Comparison of ENCODE assay signal across 8 mouse cellular contexts in the genomic region with DNA sequence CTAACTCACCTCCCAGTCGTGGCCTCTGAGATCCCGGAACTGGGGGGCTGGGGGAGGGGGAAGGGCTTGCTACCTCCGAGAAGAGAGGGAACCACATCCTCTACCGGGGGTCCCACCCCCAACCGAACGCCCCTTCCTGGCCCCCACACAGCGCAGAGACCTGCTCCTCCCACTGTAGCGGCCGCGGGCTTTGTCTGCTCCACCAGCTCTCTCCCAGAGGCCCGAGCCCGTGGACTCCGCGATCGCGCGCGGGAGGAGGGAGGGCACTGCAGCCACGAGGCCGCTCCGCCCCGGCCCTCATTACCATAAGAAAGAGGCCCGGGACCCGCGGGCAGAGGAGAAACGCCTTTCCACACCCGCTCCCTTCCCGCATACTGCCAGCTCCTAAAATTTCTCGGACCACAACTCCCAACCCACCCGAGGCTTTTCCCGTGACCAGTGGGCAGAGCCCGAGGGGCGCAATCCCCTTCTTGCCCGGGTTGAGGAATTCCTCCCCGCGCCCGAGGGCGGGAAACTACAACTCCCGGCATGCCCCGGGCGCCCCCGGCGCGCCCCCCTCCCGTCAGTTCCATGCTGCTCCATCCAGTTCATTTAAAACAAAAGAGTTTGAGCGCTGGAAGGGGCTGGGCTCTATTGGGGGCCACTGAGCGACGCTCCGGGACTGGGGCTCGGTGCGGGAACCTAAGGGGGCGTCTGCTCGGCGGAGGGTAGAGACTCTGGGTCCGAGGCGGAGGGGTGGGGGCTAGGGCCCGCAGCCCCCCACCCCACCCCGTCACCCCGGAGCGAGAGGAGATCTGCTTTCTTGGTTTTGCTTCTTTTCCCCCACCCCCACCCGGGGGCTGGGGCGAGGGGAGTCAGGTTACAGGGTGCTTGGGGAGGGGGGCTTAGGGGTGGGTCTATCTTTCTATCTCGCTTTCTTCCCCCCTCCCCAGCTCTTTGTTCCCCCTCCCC. TPM values are rescaled to one million over a fixed set of nuclear protein-coding genes. Genes with fewer than 3 reads are reported as not detected.
DNase-seq lines count a peak whose midpoint lies in the region; ATAC-seq lines count a peak whose summit lies in the region.

No protein-coding gene starts in this region.

- H3K4me1 ChIP-seq in forebrain, embryonic 16.5 days (replicated peaks; ENCODE audit: control insufficient read depth, insufficient read depth, low read length) = peaks cover 63% of the 10 kb centered on the region
- H3K4me1 ChIP-seq in lung, embryonic 15.5 days = peaks cover 62% of the 10 kb centered on the region

- intact Hi-C loops in heart, postnatal 36 days (cut with DNase I) = loop anchor here (2.0 kb wide), 1 partner anchor 21 kb away; a partner anchor contains a TSS

- peak; percentile 85 for ATAC-seq in forebrain, embryonic 16.5 days
- peak; percentile 85 for ATAC-seq in lung, embryonic 15.5 days (ENCODE audit: borderline replicate concordance, extremely low read depth, low FRiP score, low TSS enrichment)

- H3K4me2 ChIP-seq in forebrain, embryonic 16.5 days (ENCODE audit: low read length) = peak overlapping the region; percentile 94
- H3K4me2 ChIP-seq in lung, embryonic 15.5 days = peak overlapping the region; percentile 87

- peaks cover 4% of the 10 kb centered on the region; the same call in 1 of the 2 replicates for H3K36me3 ChIP-seq in forebrain, embryonic 16.5 days (ENCODE audit: control insufficient read depth, insufficient read depth)
- peaks cover 8% of the 10 kb centered on the region for H3K36me3 ChIP-seq in lung, embryonic 15.5 days

- peak; percentile 89 for DNase-seq in ES-CJ7 (ENCODE audit: low read depth, low spot score)
- DNase-seq in cerebellum, adult 11-12 months = peak; percentile 86
- DNase-seq in heart, postnatal 36 days = peak; percentile 84 to 90
- peak; percentile 80 to 83 for DNase-seq in layer of hippocampus, adult 8-10 months (ENCODE audit: low spot score in 2 of 2)
- DNase-seq in ovary, adult 18-20 months (ENCODE audit: low spot score) = peak; percentile 82
- peak; percentile 95 for DNase-seq in thymus, postnatal 0 days (ENCODE audit: low spot score)

- H3K9ac ChIP-seq in forebrain, embryonic 16.5 days (replicated peaks; ENCODE audit: low read depth, low read length) = peak overlapping the region; percentile 96
- H3K9ac ChIP-seq in lung, embryonic 15.5 days = peak overlapping the region; percentile 96

- under 1% methylated on average over 57 of the region's 63 CpGs for WGBS in forebrain, embryonic 16.5 days
- under 1% methylated on average over 56 of the region's 63 CpGs for WGBS in lung, embryonic 15.5 days

- H3K4me3 ChIP-seq in forebrain, embryonic 16.5 days (replicated peaks; ENCODE audit: low read length) = peak overlapping the region; percentile 90
- peak overlapping the region; percentile 89 for H3K4me3 ChIP-seq in lung, embryonic 15.5 days

- peak overlapping the region; percentile 99 for H3K27ac ChIP-seq in forebrain, embryonic 16.5 days (ENCODE audit: low read length)
- H3K27ac ChIP-seq in lung, embryonic 15.5 days = peak overlapping the region; percentile 96

- H3K9me3 ChIP-seq in forebrain, embryonic 16.5 days (ENCODE audit: control insufficient read depth, low read length) = no peaks in the 10 kb centered on the region
- no peaks in the 10 kb centered on the region for H3K9me3 ChIP-seq in lung, embryonic 15.5 days

- no peaks in the 10 kb centered on the region for H3K27me3 ChIP-seq in forebrain, embryonic 16.5 days (replicated peaks; ENCODE audit: control insufficient read depth, insufficient read depth, low read length)
- no peaks in the 10 kb centered on the region for H3K27me3 ChIP-seq in lung, embryonic 15.5 days

RNA-seq across cellular contexts. Expression of a gene that starts 0.6 kb away (rescaled TPM):
- polyA plus RNA-seq in forebrain, embryonic 16.5 days (2015; fragmentation: Nextera tagmentation; extraction: Ambion mirVana) = 46.1 and 47.8 TPM in 2 replicates
- total RNA-seq in heart, postnatal 36 days (2021) = under 1 TPM; 0.22 to 0.58 TPM
- 1 to 10 TPM; 2.4 to 2.8 (median 2.6) TPM for total RNA-seq in layer of hippocampus, adult 8-10 months (2022)
- polyA plus RNA-seq in lung, embryonic 15.5 days (2015; fragmentation: Nextera tagmentation; extraction: Ambion mirVana) = 15.8 and 16.8 TPM in 2 replicates
- 8.1 and 10.3 TPM in 2 replicates for polyA plus RNA-seq in thymus, postnatal 0 days (2015; fragmentation: Nextera tagmentation; extraction: Ambion mirVana)

RNA-seq across cellular contexts. Expression of a gene that starts 16.5 kb away (rescaled TPM):
- polyA plus RNA-seq in forebrain, embryonic 16.5 days (2015; fragmentation: Nextera tagmentation; extraction: Ambion mirVana) = not detected in 2 replicates
- total RNA-seq in heart, postnatal 36 days (2021) = not detected
- total RNA-seq in layer of hippocampus, adult 8-10 months (2022) = 1 to 10 TPM in 1 of 4 experiments, not detected in 3; 1.5 TPM
- 33.1 and 36.4 TPM in 2 replicates for polyA plus RNA-seq in lung, embryonic 15.5 days (2015; fragmentation: Nextera tagmentation; extraction: Ambion mirVana)
- 2.7 and 3.5 TPM in 2 replicates for polyA plus RNA-seq in thymus, postnatal 0 days (2015; fragmentation: Nextera tagmentation; extraction: Ambion mirVana)

RNA-seq across cellular contexts. Expression of a gene that starts 21.3 kb away (rescaled TPM):
- polyA plus RNA-seq in forebrain, embryonic 16.5 days (2015; fragmentation: Nextera tagmentation; extraction: Ambion mirVana) = 149 and 193 TPM in 2 replicates
- 10 to 100 TPM; 94.6 to 99.1 TPM for total RNA-seq in heart, postnatal 36 days (2021)
- 100 to 1,000 TPM in 3 of 4 experiments, 10 to 100 TPM in 1; 89.2 to 111 (median 106) TPM for total RNA-seq in layer of hippocampus, adult 8-10 months (2022)
- 165 and 178 TPM in 2 replicates for polyA plus RNA-seq in lung, embryonic 15.5 days (2015; fragmentation: Nextera tagmentation; extraction: Ambion mirVana)
- 150 and 153 TPM in 2 replicates for polyA plus RNA-seq in thymus, postnatal 0 days (2015; fragmentation: Nextera tagmentation; extraction: Ambion mirVana)

RNA-seq across cellular contexts. Expression of a gene that starts 21.9 kb away (rescaled TPM):
- polyA plus RNA-seq in forebrain, embryonic 16.5 days (2015; fragmentation: Nextera tagmentation; extraction: Ambion mirVana) = 26.9 and 30.9 TPM in 2 replicates
- 100 to 1,000 TPM; 121 to 130 TPM for total RNA-seq in heart, postnatal 36 days (2021)
- 10 to 100 TPM; 38.0 to 45.6 (median 40.2) TPM for total RNA-seq in layer of hippocampus, adult 8-10 months (2022)
- polyA plus RNA-seq in lung, embryonic 15.5 days (2015; fragmentation: Nextera tagmentation; extraction: Ambion mirVana) = 111 and 121 TPM in 2 replicates
- 40.6 and 43.8 TPM in 2 replicates for polyA plus RNA-seq in thymus, postnatal 0 days (2015; fragmentation: Nextera tagmentation; extraction: Ambion mirVana)

RNA-seq across cellular contexts. Expression of a gene that starts 21.9 kb away (rescaled TPM):
- polyA plus RNA-seq in forebrain, embryonic 16.5 days (2015; fragmentation: Nextera tagmentation; extraction: Ambion mirVana) = 43.5 and 46.0 TPM in 2 replicates
- 10 to 100 TPM; 65.0 to 75.6 TPM for total RNA-seq in heart, postnatal 36 days (2021)
- total RNA-seq in layer of hippocampus, adult 8-10 months (2022) = 100 to 1,000 TPM in 2 of 4 experiments, 10 to 100 TPM in 2; 96.1 to 118 (median 107) TPM
- polyA plus RNA-seq in lung, embryonic 15.5 days (2015; fragmentation: Nextera tagmentation; extraction: Ambion mirVana) = 46.4 and 49.4 TPM in 2 replicates
- polyA plus RNA-seq in thymus, postnatal 0 days (2015; fragmentation: Nextera tagmentation; extraction: Ambion mirVana) = 14.6 and 16.2 TPM in 2 replicates

Comparison
In these comparisons a context has a peak if more than half of its experiments do, and no peak if none do; other contexts are left out.
1. Peak in every context shown above with its lines: DNase-seq, ATAC-seq, H3K4me3 ChIP-seq and H3K27ac ChIP-seq.